Mouse (Mus musculus) brown adipose tissue, adult 24 weeks (tissue): Measurements from ENCODE around the gene Gm38392. TPM values are rescaled to one million over a fixed set of nuclear protein-coding genes. Genes with fewer than 3 reads are reported as not detected.
A peak's percentile ranks its signal among the peaks of the same experiment; 100 is the strongest.

Experiments
- H3K27ac ChIP-seq: fragments of 200-500 bp; replicated peaks from 2 replicates; pipeline ENCODE4 v1.5.1; 2012; ENCODE audit warnings: low read depth, mild to moderate bottlenecking, low read length
- H3K4me1 ChIP-seq: fragments of 200-500 bp; 2 replicates; pipeline ENCODE4 v1.6.1; 2012; ENCODE audit warnings: low read length, mixed read lengths; ENCODE audit not compliant: control insufficient read depth, insufficient read depth, insufficient read length
- H3K4me3 ChIP-seq: fragments of 200-500 bp; 2 replicates; pipeline ENCODE4 v1.5.1; 2012; ENCODE audit warnings: low read depth, mild to moderate bottlenecking, low read length, moderate library complexity; ENCODE audit not compliant: insufficient read depth
- polyA plus RNA-seq: library from polyadenylated mRNA; stranded (reverse); fragments of >200 nt; gene quantifications from 2 replicates; pipeline ENCODE4 v1.2.4, GENCODE M21; 2012; ENCODE audit not compliant: missing spikeins, insufficient read depth, insufficient read length

The Gm38392 gene
- polyA plus RNA-seq, 1 experiment: not detected

DNA sequence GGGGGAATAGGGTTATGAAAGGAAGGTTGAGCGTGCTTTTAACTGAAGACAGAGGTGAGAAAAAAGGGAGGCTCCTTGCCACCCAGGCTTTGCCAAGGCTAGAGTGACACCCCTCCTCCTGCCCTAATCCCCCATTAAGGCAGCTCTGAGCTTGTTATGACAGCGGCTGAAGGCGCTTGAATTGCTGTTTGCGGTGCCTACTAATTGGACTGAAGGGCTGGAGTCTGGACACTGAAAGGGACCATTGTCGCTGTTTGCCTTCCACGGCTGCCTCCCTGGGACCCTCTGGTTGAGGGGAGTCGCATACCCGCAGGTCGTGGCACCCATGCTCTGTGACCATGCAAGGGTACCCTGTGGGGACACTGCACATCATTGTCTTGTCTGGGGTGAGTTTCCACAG lies 67.1 kb downstream of the Gm38392 start:
- Histone ChIP-seq H3K27ac (no peak overlapping the region), H3K4me1 (peaks cover 7% of the 10 kb centered on the region), H3K4me3 (no peak overlapping the region)

DNA sequence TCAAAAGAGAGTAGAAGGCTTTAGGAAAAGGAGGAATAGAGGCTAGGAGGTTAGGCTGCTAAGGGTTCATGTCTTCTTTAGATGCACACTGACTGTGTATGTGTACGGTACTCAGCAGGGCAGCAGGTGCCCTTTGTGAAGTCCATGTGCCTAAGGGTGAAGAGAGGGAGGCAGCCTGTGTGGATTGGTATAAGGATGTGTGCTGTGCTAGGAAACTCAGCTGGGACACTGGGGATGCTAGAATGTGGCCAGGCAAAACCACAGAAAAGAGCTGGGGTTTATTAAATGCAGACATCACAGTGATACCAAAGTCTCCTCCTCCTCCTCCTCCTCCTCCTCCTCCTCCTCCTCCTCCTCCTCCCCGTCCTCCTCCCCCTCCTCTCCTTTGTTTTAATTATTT lies 69.3 kb downstream of the Gm38392 start:
- H3K4me3 ChIP-seq: no peak overlapping the region
- peaks cover 13% of the 10 kb centered on the region for H3K4me1 ChIP-seq
- no peak overlapping the region for H3K27ac ChIP-seq

DNA sequence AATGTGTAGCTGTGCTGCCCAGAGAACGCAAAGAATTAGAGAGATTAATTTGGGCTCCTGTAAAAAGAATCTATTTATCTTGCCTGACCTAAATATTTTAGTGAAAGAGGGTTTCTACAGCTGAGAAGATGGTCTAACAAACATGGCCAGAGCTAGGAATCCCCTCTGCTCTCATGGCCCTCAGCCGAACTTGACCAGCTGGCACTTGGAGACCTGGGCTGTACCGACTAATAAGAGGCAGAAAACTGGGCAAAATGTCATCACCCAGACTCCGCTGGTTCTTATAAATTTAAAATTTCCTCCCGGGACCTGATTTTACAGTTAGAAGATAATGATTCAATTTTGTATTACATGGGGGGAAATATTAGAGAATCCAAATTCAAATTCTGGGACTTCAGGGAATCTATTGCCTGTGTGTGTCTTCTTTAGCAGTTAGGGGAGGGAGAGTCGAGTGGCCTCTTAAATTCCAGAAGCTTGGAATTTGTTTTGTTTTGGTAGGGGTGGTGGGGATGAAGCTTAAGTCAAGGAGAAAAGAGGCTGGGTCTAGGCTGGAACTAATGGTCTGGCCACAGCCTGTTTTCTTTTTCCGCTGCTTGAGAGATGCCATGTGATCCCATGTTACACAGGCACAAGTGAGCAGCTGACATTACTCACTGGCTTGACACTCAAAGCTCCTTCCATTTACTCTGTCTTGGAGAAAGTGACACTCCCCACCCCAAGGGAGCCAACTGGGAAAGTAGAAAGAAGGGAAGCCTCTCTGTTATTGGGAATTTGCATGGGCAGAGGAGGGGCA lies 70.3 kb downstream of the Gm38392 start:
- H3K4me1 ChIP-seq: peaks cover 13% of the 10 kb centered on the region
- H3K27ac ChIP-seq: no peak overlapping the region
- no peak overlapping the region for H3K4me3 ChIP-seq

DNA sequence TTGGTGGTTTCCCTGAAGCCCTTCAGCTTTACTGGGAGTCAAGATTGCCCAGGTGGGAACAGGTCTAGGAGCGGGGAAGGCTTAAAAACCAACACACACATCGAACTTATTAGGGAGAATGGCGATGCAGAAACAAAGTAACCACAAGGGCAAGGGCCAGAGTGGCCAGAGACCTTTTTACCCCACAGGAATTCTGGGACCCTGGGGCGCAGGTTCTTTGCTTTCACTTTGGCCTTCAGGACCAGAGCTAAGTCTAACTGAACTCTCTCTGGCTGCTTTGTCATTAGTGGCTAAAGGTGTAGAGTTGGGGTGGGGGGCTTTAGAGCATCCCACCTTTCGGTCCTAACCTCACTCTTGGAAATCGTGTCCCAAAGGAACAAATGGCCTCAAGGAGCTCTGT lies 70.9 kb downstream of the Gm38392 start:
- Histone ChIP-seq H3K4me1 (peaks cover 13% of the 10 kb centered on the region), H3K4me3 (peak overlapping the region; percentile 50; the same call in 1 of the 2 replicates), H3K27ac (no peak overlapping the region)

DNA sequence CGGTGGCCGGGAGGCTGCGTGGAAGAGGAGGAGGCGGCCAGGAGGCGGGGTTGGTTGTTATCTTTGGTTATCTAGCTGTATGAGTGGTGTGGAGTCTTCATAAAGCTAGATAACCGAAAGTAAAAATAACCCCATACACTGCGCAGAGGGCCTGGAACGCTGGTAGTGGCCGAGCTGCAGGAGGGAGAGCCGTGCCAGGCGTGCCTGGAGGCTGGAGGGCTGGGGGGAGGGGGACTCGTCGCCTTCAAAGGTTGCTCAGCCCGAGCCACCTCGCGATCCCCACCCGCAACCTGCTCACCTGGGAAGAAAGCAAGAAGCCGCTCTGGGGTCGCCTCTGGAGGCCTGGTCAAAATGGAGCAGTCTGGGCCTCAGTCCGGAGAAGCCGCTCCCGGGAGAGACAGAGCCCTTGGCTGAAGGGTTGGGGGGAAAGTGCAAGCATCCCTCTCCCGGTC lies 71.4 kb downstream of the Gm38392 start:
- no peak overlapping the region for H3K27ac ChIP-seq
- H3K4me3 ChIP-seq: peak overlapping the region; percentile 50
- peaks cover 13% of the 10 kb centered on the region for H3K4me1 ChIP-seq

DNA sequence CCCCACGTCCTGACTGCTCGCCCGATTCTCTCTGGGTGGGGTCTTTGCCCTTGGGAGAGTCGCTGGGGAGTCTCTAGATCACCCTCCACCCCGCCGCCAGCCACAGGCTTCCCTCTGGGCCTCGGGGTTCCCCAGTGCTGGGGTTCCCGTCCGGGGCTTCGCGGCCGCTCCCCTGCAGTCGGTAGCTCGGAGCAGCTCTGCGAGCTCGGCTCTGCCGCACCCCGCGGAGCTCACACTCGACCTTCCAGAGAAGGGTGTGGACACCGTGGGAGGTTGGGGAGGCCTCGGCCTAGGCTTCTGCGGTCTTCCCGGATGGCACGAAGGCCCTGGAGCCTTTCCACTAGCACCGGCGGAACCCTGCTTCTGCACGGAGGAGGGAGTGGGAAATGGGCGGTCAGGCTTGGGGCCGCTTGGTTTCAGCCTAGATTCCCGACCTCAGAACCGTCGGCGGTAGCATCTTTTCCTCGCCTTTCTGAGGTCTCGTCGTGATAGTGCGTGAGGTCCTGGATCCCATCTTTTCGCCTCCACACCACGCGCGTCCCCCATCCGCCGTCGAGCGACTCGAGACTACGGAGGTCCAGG lies 71.9 kb downstream of the Gm38392 start:
- Histone ChIP-seq H3K4me1 (peaks cover 13% of the 10 kb centered on the region), H3K27ac (no peak overlapping the region), H3K4me3 (peak overlapping the region; percentile 50)

DNA sequence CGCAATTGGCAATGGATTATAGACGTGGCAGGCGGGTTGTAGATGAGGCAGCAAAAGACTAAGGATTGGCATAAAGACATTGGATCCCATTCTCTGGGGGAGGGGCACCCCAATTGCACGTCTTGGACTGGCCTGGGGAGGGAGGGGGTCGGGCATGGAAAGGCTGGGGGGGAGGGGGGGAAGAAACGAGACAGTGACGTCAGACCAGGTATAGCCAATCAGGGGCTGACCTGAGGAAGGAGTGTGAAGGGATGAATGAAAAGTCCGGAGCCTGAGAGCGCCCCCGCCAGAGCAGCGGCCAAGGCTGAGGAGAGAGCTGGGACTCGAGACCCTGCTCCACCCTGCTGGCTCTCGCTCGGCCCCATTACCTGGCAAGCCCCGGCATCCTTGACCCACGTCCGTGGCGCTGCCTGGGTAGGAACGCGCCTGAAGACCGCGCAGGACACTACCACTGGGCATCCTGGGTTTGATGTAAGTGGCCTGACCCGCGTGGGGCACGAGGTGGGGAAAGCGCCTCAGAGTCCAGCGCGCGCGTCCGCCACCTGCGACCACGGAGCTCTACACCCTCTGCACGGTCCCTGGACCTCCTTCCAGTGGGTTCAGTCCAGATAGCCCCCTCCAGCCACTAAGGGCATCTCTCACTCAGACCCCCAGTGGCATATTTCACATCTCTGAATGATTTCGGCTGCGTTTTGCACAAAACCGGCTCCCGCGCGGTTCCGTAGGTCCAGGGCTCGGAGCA lies 72.6 kb downstream of the Gm38392 start:
- Histone ChIP-seq H3K27ac (no peak overlapping the region), H3K4me3 (peak overlapping the region; percentile 50), H3K4me1 (peaks cover 13% of the 10 kb centered on the region)

DNA sequence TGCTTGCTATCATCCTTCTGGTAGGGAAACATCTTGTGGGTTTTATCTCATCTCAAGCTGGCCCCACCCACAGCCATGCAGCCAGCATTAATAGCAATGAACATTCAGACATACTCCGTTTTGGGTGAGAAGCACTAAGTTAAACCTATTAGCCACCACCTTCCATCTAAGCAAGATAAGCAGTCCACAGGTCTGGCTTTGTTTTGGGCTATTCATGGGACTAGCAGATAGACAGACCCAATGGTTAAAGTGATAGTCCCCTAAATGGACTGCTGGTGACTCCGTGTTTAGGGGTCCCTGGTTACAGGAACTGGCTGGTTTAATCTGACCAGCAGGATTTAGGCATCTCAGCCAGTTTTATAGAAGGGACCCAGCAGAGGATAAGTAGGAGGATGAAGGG lies 74.0 kb downstream of the Gm38392 start:
- Histone ChIP-seq H3K27ac (no peak overlapping the region), H3K4me3 (no peak overlapping the region), H3K4me1 (peaks cover 13% of the 10 kb centered on the region)

DNA sequence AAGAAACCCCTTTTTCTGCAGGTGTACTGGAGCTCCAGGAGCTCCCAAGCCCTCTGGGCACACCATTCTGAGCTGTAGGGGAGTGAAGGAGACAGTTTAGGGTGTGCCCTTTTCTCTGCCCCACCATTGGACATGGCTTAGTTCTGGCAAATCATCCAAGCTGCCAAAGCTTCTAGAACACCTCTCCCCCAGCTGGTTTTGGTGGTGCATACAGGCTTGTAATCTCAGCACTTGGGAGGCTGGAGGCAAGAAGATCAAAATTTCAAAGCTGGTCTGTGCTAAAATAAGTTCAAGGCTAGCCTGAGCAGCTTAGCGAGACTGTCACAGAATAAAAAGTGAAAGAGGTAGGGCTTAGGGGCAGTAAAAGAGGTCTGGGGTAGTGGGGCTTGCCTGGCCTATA lies 74.7 kb downstream of the Gm38392 start:
- Histone ChIP-seq H3K4me3 (no peak overlapping the region), H3K4me1 (peaks cover 13% of the 10 kb centered on the region), H3K27ac (no peak overlapping the region)

DNA sequence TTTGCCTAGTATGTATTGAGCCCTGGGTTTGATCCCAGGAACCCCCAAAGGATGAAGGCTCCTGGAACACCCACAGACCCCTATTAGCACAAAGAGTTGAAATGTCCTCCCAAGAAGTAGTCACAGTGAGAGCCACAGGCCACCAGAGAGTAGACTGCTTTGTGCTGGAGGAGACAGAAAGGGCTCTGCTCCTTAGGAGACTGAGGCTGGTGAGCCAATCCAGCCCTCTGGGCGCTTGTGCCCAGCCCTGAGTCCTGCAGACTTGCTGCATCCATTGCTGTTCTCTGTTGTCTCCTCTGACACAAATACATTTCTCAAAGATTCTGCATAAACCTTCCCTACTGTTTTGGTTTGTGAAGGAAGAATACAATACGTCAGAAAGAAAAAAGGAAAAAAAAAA lies 76.1 kb downstream of the Gm38392 start:
- Histone ChIP-seq H3K27ac (no peak overlapping the region), H3K4me1 (peaks cover 13% of the 10 kb centered on the region), H3K4me3 (no peak overlapping the region)

DNA sequence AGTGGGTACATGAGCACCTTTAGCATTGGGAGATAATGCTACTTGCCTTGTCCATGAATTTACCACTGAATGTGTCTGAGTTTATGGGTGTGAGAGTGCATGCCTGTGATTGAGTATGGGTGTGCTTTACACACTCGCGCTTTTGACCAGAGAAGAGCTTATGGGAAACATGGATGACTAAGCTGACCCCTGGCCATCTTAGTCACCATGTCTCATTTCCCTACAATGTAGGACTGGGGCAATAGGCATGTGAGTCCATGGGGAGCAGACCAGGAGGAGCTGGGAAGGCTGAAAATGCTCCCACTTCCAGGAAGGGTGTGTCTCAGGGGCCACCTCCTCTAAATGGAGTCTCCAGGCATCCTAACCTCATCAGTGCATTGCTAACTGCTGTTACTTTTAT lies 76.9 kb downstream of the Gm38392 start:
- no peak overlapping the region for H3K4me3 ChIP-seq

DNA sequence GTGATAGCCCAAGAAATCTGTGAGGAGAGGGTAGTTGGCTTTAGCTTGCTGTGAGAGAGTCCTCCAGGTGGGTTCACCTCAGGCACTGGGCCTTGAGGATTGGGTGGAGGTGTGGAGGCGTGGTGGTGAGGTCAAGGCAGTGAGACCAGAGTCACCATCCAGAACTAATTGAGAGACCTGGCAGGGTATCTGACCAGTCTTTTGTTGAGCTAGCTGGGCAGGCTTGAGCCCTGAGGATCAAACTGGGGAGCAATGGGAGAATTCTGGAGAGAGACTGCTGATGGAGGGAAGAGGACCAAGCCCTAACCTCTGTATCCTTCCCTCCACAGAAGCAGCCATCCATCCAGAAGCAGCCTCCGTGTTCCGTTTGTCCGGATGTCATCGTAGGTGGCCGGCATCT lies 77.7 kb downstream of the Gm38392 start:
- H3K4me1 ChIP-seq: no peaks in the 10 kb centered on the region; the same call in 1 of the 2 replicates
- H3K4me3 ChIP-seq: no peak overlapping the region
- H3K27ac ChIP-seq: no peak overlapping the region

More for the DNA sequence above, 76.9 kb downstream of the Gm38392 start:
- peaks cover 8% of the 10 kb centered on the region; the same call in 1 of the 2 replicates for H3K4me1 ChIP-seq
- H3K27ac ChIP-seq: no peak overlapping the region

DNA sequence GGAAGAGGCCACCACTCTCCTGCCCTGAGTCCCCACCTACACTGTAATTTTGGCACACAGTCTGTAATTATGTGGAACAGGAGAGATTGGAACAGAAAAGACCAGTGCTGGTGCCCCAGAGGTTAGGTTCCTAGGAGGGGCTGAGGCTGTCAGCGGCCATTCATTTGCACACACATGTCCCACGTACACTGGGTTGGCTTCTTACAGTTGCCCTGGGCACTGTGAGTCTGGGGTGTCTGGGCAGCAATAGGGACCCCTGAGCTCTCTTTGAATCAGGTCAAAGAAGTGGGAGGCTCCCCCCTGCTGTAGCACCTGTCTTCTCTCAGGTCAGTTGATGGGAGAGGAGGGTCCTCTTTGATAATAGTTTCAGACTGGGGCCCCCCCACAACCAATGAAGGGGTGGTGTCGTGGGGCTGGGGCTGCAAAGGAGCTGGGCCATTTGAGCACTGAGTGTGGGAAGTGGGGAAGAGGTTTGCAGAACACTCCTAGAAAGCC lies 78.7 kb downstream of the Gm38392 start:
- no peak overlapping the region for H3K4me3 ChIP-seq
- no peaks in the 10 kb centered on the region for H3K4me1 ChIP-seq
- H3K27ac ChIP-seq: no peak overlapping the region

DNA sequence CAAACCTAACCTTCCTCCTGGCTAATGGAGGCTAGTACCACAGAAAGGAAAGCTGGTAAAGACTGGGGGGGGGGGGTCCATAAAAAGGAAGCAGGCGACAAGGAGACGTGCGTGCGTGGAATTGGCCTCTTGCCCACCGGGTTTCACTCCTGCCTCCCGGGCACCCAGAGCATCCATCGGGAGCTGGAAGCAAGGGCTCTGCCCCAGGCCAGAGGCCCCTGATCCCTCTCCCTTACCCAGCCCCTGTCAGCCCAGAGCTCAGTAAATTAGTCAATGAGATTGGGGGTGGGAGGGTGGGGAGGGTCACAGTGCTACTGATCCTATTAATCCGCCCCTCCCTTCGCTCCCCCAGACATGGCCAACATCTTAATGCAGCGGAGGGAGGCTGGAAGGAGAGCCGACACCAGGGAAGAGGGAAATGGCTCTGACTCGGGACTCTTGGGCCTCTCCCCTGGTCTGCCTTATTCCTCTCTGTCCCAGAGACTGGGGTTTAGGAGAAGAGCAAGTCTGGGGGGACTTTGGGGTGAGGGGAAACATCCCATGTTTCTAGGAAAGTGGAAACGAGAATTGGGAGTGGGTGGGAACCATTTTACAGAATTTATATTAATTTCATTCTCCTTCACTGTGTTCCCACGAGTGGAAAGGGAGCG lies 79.4 kb downstream of the Gm38392 start:
- no peak overlapping the region for H3K27ac ChIP-seq
- no peaks in the 10 kb centered on the region for H3K4me1 ChIP-seq
- no peak overlapping the region for H3K4me3 ChIP-seq

DNA sequence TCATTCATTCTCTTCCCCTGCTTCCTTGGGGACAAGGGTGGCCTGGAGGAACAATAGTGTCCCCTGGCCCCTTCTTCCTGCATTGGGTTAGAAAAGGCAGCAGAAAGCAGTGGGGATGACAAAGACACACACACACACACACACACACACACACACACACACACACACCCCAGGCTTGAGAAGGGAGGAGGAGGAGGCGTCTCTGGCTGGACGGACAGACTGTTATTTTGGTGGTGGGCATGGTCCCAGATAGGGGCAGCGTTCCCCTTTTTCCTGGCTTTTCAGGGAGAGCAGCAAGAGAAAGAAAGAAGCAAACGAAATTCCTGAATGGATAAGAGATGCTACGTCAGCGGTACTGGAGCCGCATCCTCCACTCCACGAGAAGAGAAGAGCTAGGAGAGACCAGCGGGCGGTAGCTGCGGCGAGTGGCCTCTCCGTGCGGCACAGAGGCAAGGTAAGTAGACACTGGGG lies 80.1 kb downstream of the Gm38392 start:
- Histone ChIP-seq H3K4me3 (no peak overlapping the region), H3K27ac (no peak overlapping the region), H3K4me1 (no peaks in the 10 kb centered on the region)
